Mouse (Mus musculus) cerebellum, adult 2 months (tissue): ENCODE measurements at regions not wholly inside any gene's neighbourhood (a gene's known extent, or its start where the extent isn't known, plus 50 kb on each side); places are given as distances from the start of the nearest gene placed in this dataset.

Experiments
- CTCF ChIP-seq: fragments of 200-500 bp; IDR thresholded peaks from 2 replicates; pipeline ENCODE4 v1.5.1; 2011; ENCODE audit warnings: low read depth, mild to moderate bottlenecking, control low read depth, low read length, moderate library complexity, borderline replicate concordance; ENCODE audit not compliant: insufficient read depth
- POLR2A ChIP-seq: fragments of 200-500 bp; IDR thresholded peaks from 2 replicates; pipeline ENCODE4 v1.6.1; 2011; ENCODE audit warnings: low read length, control low read depth, borderline replicate concordance; ENCODE audit not compliant: insufficient read depth

DNA sequence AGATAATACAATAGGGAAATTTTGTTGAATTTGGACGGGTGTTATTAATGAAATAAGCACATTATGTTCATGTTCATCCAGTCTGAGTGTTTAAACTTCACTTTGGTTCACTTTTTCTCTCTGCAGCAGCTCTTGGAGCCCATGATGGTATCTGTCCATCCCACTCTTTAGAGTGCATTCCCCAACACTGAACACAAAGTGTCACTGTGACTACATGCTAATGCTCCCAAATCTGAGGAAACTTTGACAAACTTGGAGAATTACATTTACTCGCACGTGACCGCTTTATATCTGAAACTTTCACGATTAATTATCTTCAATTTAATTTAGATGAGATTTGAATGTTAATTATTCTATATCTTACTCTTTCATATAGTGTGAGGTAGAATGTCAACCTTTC lies 250.8 kb downstream of the Pou4f1 start:
- TF ChIP-seq POLR2A (no peak), CTCF (no peak)
